Mouse (Mus musculus) myocyte (in vitro differentiated cells): ENCODE data around the gene Kif17.

Source experiments
- E2F4 ChIP-seq: IDR thresholded peaks from one replicate; pipeline ENCODE4 v1.6.1; 2011; ENCODE audit warnings: mild to moderate bottlenecking, control low read depth, moderate library complexity; ENCODE audit not compliant: insufficient read depth
- MYOD1 ChIP-seq, 3 experiments: IDR thresholded peaks; one replicate each; pipeline ENCODE4 v1.6.1; 2011; ENCODE audit warnings: control low read depth in 2 of 3, low read depth in 2 of 3, mild to moderate bottlenecking in 2 of 3, moderate library complexity in 1 of 3; ENCODE audit not compliant: insufficient read length in 2 of 3, control insufficient read depth in 1 of 3
- POLR2A ChIP-seq: IDR thresholded peaks from one replicate; pipeline ENCODE4 v1.6.1; 2011; ENCODE audit warnings: low read depth, mild to moderate bottlenecking, control low read depth, moderate library complexity; ENCODE audit not compliant: insufficient read length
- TCF12 ChIP-seq: IDR thresholded peaks from one replicate; pipeline ENCODE4 v1.6.1; 2011; ENCODE audit warnings: mild to moderate bottlenecking, control low read depth; ENCODE audit not compliant: poor library complexity, insufficient read depth, severe bottlenecking
- USF1 ChIP-seq: IDR thresholded peaks from one replicate; pipeline ENCODE4 v1.6.1; 2011; ENCODE audit warnings: low read depth, mild to moderate bottlenecking, control low read depth, moderate library complexity

GRCm38 (mm10) chr4:138333135-138333534 lies 82.9 kb downstream of the Kif17 start:
- TF ChIP-seq POLR2A (no peak), MYOD1 (IDR thresholded peaks at IDR 0.05; ENCODE audit: control insufficient read depth in 1 of 3, insufficient read length in 2 of 3, low read depth in 2 of 3) (no peak), USF1 (no peak), E2F4 (no peak), TCF12 (no peak)
